Mouse (Mus musculus): ENCODE data around the gene Prss46. TPM values are rescaled to one million over a fixed set of nuclear protein-coding genes. Genes with fewer than 3 reads are reported as not detected.
"Not testable (repeated sequence)": the region's sequence is repeated elsewhere in the genome, so short reads cannot be mapped to it uniquely, and the experiment has no call there.

Prss46 gene
- polyA plus RNA-seq (2015; fragmentation: Nextera tagmentation; extraction: Ambion mirVana) = 0.13 TPM in 1 of 2 replicates, not detected in the other

DNA sequence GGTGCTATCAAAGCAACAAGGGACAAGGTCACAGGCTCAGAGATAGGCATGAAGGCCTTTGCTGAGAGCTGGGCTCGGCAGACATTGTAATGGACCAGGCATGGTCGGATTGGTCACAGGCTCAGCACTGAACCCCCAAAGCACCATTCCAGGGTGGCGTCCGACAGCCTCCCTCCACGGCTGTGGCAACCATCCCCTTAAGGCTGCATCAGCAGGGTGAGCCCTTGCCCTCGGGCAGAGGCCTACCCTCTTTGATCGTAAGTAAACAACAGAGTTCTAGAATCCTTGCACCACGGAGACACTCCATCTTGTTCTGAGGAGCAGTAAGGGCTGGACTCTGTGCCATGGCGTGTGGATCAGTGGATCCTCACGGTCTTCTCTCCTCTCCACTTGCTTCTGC lies at the start of gene Prss46:
Gene Prss46 (plus strand): TSS at position 301 of the 400 bp plus-strand sequence.
- no peaks in the 10 kb centered on the region for H3K9me3 ChIP-seq (replicated peaks)
- no peak within 1 kb of the TSS for H3K27ac ChIP-seq
- no peak within 1 kb of the TSS for H3K4me3 ChIP-seq (replicated peaks)
- H3K4me1 ChIP-seq = peaks cover 8% of the 10 kb centered on the region; the same call in 1 of the 2 replicates
- no peaks in the 10 kb centered on the region for H3K27me3 ChIP-seq
- no peak for ATAC-seq (replicated peaks; ENCODE audit: low FRiP score)
- no peak within 1 kb of the TSS for H3K9ac ChIP-seq
- H3K36me3 ChIP-seq = no peaks in the 10 kb centered on the region
- 85% methylated on average over 10 of the region's 10 CpGs for WGBS
- H3K4me2 ChIP-seq = no peak within 1 kb of the TSS

DNA sequence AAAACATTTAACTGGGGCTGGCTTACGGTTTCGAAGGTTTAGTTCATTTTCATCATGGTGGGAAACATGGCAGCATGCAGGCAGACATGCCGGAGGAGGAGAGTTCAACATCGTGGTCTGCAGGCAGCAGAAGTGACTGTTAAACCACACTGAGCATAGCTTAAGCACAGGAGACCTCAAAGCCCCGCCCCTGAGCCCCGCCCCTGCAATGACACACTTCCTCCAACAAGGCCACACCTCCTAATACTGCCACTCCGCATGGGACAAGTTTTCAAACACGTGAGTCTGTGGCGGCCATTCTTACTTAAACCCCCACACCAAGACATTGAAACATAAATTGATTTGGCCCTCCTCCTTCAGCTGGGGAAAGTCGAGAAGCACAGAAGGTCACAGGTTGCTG lies 47.3 kb upstream of the Prss46 start:
- H3K36me3 ChIP-seq = no peaks in the 10 kb centered on the region
- H3K4me3 ChIP-seq (replicated peaks) = no peak overlapping the region
- H3K9me3 ChIP-seq (replicated peaks) = no peaks in the 10 kb centered on the region
- no peak overlapping the region for H3K4me2 ChIP-seq
- H3K27me3 ChIP-seq = no peaks in the 10 kb centered on the region
- 81% methylated on average over 10 of the region's 10 CpGs for WGBS
- no peaks in the 10 kb centered on the region for H3K4me1 ChIP-seq
- ATAC-seq (replicated peaks; ENCODE audit: low FRiP score) = no peak
- H3K9ac ChIP-seq = no peak overlapping the region
- H3K27ac ChIP-seq = no peak overlapping the region

DNA sequence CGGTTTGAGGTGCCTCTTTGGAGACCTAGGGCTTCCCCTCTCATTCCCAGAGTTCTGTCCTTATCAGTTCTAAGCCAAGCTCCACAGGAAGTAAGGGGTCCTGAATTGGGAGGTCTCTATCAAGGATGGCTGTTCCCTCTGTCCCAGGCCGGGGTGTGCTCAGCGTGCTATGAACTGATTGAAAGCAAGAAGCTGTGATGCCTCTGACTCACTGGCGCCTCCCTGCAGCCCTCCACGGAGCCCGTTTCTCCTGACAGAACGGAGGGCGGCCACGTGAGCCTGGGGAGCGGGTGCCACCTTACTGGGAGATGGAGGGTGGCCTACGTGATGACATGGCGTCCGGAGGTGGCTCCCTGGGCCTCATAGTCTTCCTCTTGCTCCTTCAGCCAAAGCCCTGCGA lies 46.4 kb upstream of the Prss46 start, which contains the start of gene Prss42:
Gene Prss42 (plus strand): TSS at position 301 of the 400 bp plus-strand sequence.
- Histone ChIP-seq H3K36me3 (no peaks in the 10 kb centered on the region), H3K4me1 (no peaks in the 10 kb centered on the region), H3K4me3 (replicated peaks) (no peak within 1 kb of the TSS), H3K9ac (no peak within 1 kb of the TSS), H3K27ac (no peak within 1 kb of the TSS), H3K27me3 (no peaks in the 10 kb centered on the region), H3K4me2 (no peak within 1 kb of the TSS), H3K9me3 (replicated peaks) (no peaks in the 10 kb centered on the region)
- WGBS = 95% methylated on average over 14 of the region's 14 CpGs
- ATAC-seq (replicated peaks; ENCODE audit: low FRiP score) = no peak

DNA sequence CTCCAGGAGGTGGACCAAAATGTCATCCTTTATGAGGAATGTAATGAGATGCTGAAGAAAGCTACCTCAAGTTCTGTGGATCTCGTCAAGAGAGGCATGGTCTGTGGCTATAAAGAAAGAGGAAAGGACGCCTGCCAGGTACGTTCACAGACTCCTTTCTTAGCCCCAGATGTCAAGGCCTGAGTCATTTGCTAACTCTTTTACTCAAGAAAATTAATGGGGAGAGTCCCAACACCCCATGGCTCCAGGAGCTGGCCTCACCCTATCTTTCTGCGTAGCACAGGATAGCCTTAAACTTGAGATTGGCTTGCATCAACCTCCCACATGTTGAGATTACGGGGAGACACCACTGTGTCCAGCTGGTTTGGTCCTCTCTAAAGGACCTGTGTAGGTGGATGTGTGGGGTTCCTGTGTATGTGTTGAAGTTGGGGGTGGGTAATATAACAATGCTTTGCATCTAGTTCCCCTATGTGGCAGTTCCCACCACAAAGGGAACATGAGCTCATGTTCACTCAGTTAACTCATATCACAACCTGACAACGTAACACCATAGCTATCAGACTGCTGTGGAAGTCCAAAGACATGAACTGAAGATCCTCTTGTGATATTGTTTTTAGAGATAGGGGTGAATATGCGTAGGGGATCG lies 43.3 kb upstream of the Prss46 start:
- ATAC-seq (replicated peaks; ENCODE audit: low FRiP score) = no peak
- WGBS = 92% methylated on average over 8 of the region's 8 CpGs
- no peak overlapping the region for H3K9ac ChIP-seq

DNA sequence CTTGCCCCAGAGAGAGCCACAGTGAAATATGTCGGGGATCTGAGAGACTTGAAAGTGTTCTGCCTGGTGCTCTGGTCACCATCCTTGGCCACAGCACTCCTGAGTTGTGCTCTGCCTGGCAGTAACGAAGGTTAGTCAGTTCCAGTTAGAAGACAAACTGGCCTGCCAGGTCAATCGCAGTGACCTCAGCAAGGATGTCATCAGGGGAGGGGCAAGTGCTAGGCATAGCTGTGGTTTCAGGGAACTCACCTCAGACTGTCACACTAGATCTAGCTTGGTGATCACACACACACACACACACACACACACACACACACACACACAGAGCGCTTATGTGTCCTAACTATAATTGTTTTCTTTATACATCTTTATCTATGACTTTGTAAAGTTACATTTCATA lies 41.0 kb upstream of the Prss46 start:
- Histone ChIP-seq H3K36me3 (no peaks in the 10 kb centered on the region), H3K9me3 (replicated peaks) (no peaks in the 10 kb centered on the region), H3K9ac (no peak overlapping the region), H3K4me3 (replicated peaks) (no peak overlapping the region), H3K4me1 (no peaks in the 10 kb centered on the region), H3K4me2 (no peak overlapping the region), H3K27me3 (no peaks in the 10 kb centered on the region), H3K27ac (no peak overlapping the region)
- WGBS = 59% methylated on average over 4 of the region's 4 CpGs
- no peak for ATAC-seq (replicated peaks; ENCODE audit: low FRiP score)

More for the DNA sequence above, 43.3 kb upstream of the Prss46 start:
- no peak overlapping the region for H3K27ac ChIP-seq
- H3K9me3 ChIP-seq (replicated peaks) = no peaks in the 10 kb centered on the region
- no peaks in the 10 kb centered on the region for H3K4me1 ChIP-seq
- H3K27me3 ChIP-seq = no peaks in the 10 kb centered on the region
- H3K4me2 ChIP-seq = no peak overlapping the region
- H3K36me3 ChIP-seq = no peaks in the 10 kb centered on the region
- H3K4me3 ChIP-seq (replicated peaks) = no peak overlapping the region

DNA sequence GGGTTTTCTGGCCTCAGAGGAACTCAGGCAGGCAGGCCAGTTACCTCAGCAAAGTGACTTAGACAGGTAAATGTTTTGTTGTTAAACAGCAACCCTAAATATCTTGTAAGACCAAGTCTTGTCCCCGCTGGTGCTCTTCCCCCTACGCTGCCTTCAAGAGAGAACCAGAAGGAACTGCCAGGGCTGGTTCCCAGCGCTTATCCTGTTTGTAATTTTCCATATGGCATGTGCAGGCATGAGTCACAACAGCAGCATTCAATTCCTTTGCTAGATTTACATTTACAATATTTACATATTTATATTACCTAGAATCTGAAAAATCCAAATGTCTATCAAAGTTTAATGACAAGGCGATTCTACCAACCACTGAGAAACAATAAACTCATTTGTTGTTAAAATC lies 34.3 kb upstream of the Prss46 start:
- no peak for ATAC-seq (replicated peaks; ENCODE audit: low FRiP score)
- Histone ChIP-seq H3K27ac (no peak overlapping the region), H3K4me3 (replicated peaks) (no peak overlapping the region), H3K9me3 (replicated peaks) (no peaks in the 10 kb centered on the region), H3K9ac (no peak overlapping the region), H3K4me1 (no peaks in the 10 kb centered on the region), H3K36me3 (no peaks in the 10 kb centered on the region), H3K27me3 (no peaks in the 10 kb centered on the region), H3K4me2 (no peak overlapping the region)
- 79% methylated on average over 4 of the region's 4 CpGs for WGBS

DNA sequence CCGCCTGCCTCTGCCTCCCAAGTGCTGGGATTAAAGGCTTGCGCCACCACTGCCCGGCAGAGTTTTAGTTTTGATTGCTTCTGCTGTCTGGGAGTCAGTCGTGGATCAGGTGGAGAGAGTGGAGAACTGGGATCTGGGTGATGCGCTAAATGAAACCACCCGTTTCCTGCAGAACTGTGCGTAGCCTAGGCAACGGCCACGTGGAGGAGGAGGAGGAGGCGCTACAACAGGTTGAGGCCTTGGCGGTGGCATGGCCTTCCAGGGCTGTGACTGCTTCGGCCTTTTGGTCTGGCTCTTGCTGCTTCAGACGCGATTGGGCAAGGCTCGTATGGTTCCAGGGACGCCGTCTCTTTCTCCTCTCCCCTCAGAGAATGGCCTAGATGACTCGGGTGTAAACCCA lies 30.5 kb upstream of the Prss46 start, which contains the start of gene Prss44:
Gene Prss44 (plus strand): TSS at position 206 of the 400 bp plus-strand sequence.
- Histone ChIP-seq H3K36me3 (no peaks in the 10 kb centered on the region), H3K4me3 (replicated peaks) (no peak within 1 kb of the TSS), H3K27me3 (no peaks in the 10 kb centered on the region), H3K27ac (no peak within 1 kb of the TSS), H3K9ac (no peak within 1 kb of the TSS), H3K4me1 (no peaks in the 10 kb centered on the region), H3K9me3 (replicated peaks) (no peaks in the 10 kb centered on the region), H3K4me2 (no peak within 1 kb of the TSS)
- 62% methylated on average over 18 of the region's 18 CpGs for WGBS
- ATAC-seq (replicated peaks; ENCODE audit: low FRiP score) = no peak

DNA sequence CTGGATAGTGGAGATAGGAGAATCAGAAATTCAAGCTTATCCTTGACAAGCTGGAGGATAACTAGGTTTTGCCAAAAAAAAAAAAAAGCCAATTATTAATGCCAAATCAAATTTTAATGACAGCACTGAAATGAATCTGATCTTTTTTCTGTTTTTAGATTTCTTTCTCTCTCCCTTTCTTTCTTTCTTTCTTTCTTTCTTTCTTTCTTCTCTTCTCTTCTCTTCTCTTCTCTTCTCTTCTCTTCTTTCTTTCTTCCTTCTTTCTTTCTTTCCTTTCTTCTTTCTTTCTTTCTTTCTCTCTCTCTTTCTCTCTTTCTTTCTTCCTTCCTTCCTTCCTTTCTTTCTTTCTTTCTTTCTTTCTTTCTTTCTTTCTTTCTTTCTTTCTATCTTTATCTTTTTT lies 23.8 kb upstream of the Prss46 start:
- not testable (repeated sequence) for H3K27me3 ChIP-seq; H3K27ac ChIP-seq; H3K9me3 ChIP-seq (replicated peaks); H3K36me3 ChIP-seq; H3K4me2 ChIP-seq; H3K9ac ChIP-seq; H3K4me1 ChIP-seq; H3K4me3 ChIP-seq (replicated peaks); ATAC-seq (replicated peaks; ENCODE audit: low FRiP score)

DNA sequence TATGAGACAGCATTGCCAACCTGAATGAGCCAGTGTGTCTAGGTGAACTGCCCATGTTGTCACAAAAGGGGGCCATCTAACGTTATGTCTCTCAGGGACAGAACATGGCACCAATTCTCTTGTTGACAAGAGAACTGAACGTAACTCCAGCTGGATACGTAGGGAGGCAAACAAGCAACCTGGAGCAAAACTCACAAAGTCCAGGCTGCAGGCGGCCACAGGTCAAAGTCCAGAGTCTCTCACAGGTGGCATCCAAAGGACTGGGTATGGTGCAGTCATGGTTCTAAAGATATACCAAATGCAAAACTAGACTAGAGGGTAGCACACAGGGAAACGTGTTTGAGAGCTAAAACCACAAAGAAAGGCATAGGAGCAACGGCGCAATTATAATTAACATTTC lies 22.9 kb upstream of the Prss46 start:
- Histone ChIP-seq H3K27me3 (no peaks in the 10 kb centered on the region), H3K27ac (no peak overlapping the region), H3K9me3 (replicated peaks) (no peaks in the 10 kb centered on the region), H3K4me2 (no peak overlapping the region), H3K4me3 (replicated peaks) (no peak overlapping the region), H3K9ac (no peak overlapping the region), H3K4me1 (no peaks in the 10 kb centered on the region), H3K36me3 (no peaks in the 10 kb centered on the region)
- ATAC-seq (replicated peaks; ENCODE audit: low FRiP score) = no peak
- 82% methylated on average over 7 of the region's 7 CpGs for WGBS

DNA sequence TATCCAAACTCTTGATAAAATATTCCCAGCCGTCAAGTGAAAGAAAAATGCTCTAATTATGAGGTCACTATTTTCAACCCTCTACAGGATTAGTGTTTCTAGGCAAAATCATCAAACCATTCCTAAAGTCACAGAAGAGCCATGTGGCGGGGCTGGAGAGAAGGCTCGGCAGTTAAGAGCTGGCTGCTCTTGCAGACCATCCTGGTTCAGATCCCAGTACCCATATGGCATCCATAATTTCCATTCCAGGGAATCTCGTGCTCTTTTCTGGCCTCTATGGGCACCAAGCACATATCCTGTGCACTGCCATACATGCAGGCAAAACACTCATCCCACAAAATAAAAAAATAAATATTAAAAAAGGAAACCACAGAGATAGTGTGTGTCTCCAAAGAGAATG lies 18.9 kb upstream of the Prss46 start:
- no peaks in the 10 kb centered on the region for H3K4me1 ChIP-seq
- WGBS = 86% methylated on average over 4 of the region's 4 CpGs

DNA sequence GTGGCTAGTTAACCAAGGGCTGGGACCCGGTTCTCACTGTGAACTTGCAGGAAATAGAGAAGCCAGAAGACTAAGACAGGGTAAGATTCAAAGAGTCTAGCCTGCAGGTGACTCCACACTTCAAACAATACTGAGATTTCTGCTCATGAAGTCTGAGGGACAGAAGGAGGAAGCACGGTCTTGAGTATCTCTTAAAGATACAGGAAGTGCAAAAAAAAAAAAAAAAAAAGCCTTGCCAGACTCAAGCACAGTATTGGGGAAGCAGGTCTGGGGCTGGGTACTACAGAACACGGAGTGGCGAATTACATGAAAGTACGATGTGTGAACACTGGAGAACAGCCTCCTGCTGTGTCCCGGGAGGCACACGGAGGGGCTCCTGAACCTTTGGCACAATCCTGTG lies 18.5 kb upstream of the Prss46 start:
- H3K9ac ChIP-seq = no peak overlapping the region
- ATAC-seq (replicated peaks; ENCODE audit: low FRiP score) = no peak
- H3K4me1 ChIP-seq = no peaks in the 10 kb centered on the region
- H3K36me3 ChIP-seq = no peaks in the 10 kb centered on the region
- no peak overlapping the region for H3K4me2 ChIP-seq
- no peaks in the 10 kb centered on the region for H3K9me3 ChIP-seq (replicated peaks)
- H3K27ac ChIP-seq = no peak overlapping the region
- 73% methylated on average over 7 of the region's 7 CpGs for whole genome bisulfite sequencing
- no peak overlapping the region for H3K4me3 ChIP-seq (replicated peaks)
- 0 out of 2 replicates have a peak, but pooled peaks cover 3% of the 10 kb centered on the region for H3K27me3 ChIP-seq

More for the DNA sequence above, 18.9 kb upstream of the Prss46 start:
- H3K4me3 ChIP-seq (replicated peaks) = no peak overlapping the region
- H3K4me2 ChIP-seq = no peak overlapping the region
- ATAC-seq (replicated peaks; ENCODE audit: low FRiP score) = no peak
- no peaks in the 10 kb centered on the region for H3K36me3 ChIP-seq
- no peak overlapping the region for H3K27ac ChIP-seq
- 0 out of 2 replicates have a peak, but pooled peaks cover 3% of the 10 kb centered on the region for H3K27me3 ChIP-seq
- no peak overlapping the region for H3K9ac ChIP-seq
- no peaks in the 10 kb centered on the region for H3K9me3 ChIP-seq (replicated peaks)

DNA sequence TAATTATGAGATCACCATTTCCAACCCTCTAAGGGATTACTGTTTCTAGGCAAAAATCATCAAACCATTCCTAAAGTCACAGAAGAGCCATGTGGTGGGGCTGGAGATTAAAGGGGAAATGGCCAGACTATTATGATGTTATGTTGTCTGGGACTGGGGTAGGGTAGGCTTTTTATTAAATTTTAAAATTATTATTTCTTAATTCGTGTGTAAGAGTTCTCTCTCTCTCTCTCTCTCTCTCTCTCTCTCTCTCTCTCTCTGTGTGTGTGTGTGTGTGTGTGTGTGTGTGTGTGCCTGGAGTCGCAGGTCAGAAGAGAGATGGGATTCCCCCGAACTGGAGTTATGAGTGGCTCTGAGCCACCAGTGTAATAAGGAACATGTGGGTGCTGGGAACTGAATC lies 17.9 kb upstream of the Prss46 start, which contains the start of gene Prss43:
Gene Prss43 (plus strand): TSS at position 301 of the 400 bp plus-strand sequence.
- no peak within 1 kb of the TSS for H3K9ac ChIP-seq
- no peaks in the 10 kb centered on the region for H3K9me3 ChIP-seq (replicated peaks)
- no peak within 1 kb of the TSS for H3K4me3 ChIP-seq (replicated peaks)
- ATAC-seq (replicated peaks; ENCODE audit: low FRiP score) = no peak
- H3K4me1 ChIP-seq = no peaks in the 10 kb centered on the region
- H3K4me2 ChIP-seq = no peak within 1 kb of the TSS
- H3K27me3 ChIP-seq = 0 out of 2 replicates have a peak, but pooled peaks cover 3% of the 10 kb centered on the region
- no peak within 1 kb of the TSS for H3K27ac ChIP-seq
- H3K36me3 ChIP-seq = no peaks in the 10 kb centered on the region
- 84% methylated on average over 3 of the region's 3 CpGs for WGBS

DNA sequence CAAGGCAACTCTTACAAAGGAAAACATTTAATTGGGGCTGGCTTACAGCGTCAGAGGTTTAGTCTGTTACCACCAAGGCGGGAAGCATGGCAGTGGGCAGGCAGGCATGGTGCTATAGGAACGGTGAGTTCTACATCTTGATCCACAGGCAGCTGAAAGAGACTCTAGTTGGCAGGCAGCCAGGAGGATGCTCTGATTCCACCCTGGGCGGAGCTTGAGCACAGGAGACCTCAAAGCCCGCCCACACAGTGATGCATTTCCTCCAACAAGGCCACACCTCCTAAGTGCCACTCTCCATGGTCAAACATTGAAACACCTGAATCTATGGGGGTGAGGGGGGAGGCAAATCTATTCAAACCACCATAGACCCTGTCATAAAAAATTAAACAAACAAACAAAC lies 11.3 kb upstream of the Prss46 start:
- no peaks in the 10 kb centered on the region for H3K4me1 ChIP-seq
- 74% methylated on average over 5 of the region's 5 CpGs for WGBS
- ATAC-seq (replicated peaks; ENCODE audit: low FRiP score) = no peak
- H3K4me2 ChIP-seq = no peak overlapping the region
- no peaks in the 10 kb centered on the region for H3K36me3 ChIP-seq
- no peak overlapping the region for H3K27ac ChIP-seq
- H3K9ac ChIP-seq = no peak overlapping the region
- H3K27me3 ChIP-seq = no peaks in the 10 kb centered on the region
- no peak overlapping the region for H3K4me3 ChIP-seq (replicated peaks)
- H3K9me3 ChIP-seq (replicated peaks) = no peaks in the 10 kb centered on the region

Measured in kidney, embryonic 15.5 days (tissue).